Mouse (Mus musculus): ENCODE measurements at regions not wholly inside any gene's neighbourhood (a gene's known extent, or its start where the extent isn't known, plus 50 kb on each side); places are given as distances from the start of the nearest gene placed in this dataset.

DNA sequence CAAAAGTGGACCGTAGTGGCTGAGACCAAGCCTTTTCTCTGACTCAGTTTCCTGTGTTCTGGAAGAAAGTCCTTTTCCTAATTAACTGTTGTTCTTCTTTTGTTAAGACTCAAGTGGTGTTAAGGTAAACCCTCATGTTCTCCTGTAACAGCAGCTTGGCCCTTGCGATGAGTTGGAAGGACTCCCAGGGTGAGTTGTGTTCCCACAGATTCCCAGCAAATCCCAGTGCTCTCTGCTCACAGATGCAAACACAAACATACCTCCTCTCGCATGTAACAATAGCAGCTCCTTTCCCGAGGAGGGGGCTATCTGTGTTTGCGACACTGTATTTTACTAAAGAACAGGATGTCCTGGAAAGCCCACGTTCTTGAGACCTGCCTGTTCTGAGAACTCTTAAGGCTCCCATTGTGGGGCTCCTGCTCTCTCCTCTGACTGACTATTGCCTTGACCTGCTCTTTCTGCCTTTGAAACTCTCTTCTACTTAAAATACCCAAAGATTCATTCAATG, 158.8 kb upstream of the Tgfbr2 start:
- no peak for TF ChIP-seq CTCF (IDR thresholded peaks at IDR 0.05; ENCODE audit: low read depth)
- no peak for TF ChIP-seq EP300 (optimal IDR thresholded peaks at IDR 0.05)
